ENCODE assay signal across 14 mouse cellular contexts in genomic region chr4:108059601-108060379, GRCm38 (mm10). TPM values are rescaled to one million over a fixed set of nuclear protein-coding genes. Genes with fewer than 3 reads are reported as not detected.
DNase-seq lines count a peak whose midpoint lies in the region; ATAC-seq and TF ChIP-seq lines count a peak whose summit lies in the region.
"Had no signal": no experiment of that assay in that cellular context is flagged by ENCODE, and none has a peak within 500 bp of the region (broad histone marks: within the 10 kb centered on the region; RNA-seq: fewer than 3 reads in every experiment).

No protein-coding gene starts in this region.

- no peak overlapping the region for H3K4me3 ChIP-seq in embryonic fibroblast, embryonic 13.5 days (ENCODE audit: insufficient read depth, low read length)
- H3K4me3 ChIP-seq in hindbrain, postnatal 0 days (ENCODE audit: low read length): no peak overlapping the region
- H3K4me3 ChIP-seq in neural tube, embryonic 13.5 days: no peak overlapping the region
- H3K4me3 ChIP-seq: heart, embryonic 15.5 days; megakaryocyte, embryonic 14.5 days had no signal

- intact Hi-C loops in left cerebral cortex, postnatal 10 days (cut with DNase I): no loop called here

- H3K36me3 ChIP-seq in hindbrain, postnatal 0 days (ENCODE audit: insufficient read depth, low read length): peaks cover 9% of the 10 kb centered on the region
- H3K36me3 ChIP-seq in neural tube, embryonic 13.5 days: peaks cover 66% of the 10 kb centered on the region

- H3K9ac ChIP-seq in hindbrain, postnatal 0 days (replicated peaks; ENCODE audit: low read length): no peak overlapping the region
- H3K9ac ChIP-seq in neural tube, embryonic 13.5 days: no peak overlapping the region
- H3K9ac ChIP-seq: heart, embryonic 15.5 days had no signal

- peak; percentile 24 for DNase-seq in left cerebral cortex, adult 11 months (ENCODE audit: low spot score)
- no peak for DNase-seq in left cerebral cortex, postnatal 10 days (ENCODE audit: extremely low spot score in 1 of 2, low spot score in 2 of 2)
- no peak for DNase-seq in hindbrain, postnatal 0 days (ENCODE audit: low spot score)
- DNase-seq in cerebellum, postnatal 36 days: no peak
- DNase-seq in gastrocnemius, adult 18-20 months (ENCODE audit: low spot score): no peak
- no peak for DNase-seq in cerebellum, adult 9-11 months
- DNase-seq: liver; thymus, adult 18-20 months had no signal

- TF ChIP-seq POLR2A in embryonic fibroblast, embryonic 13.5 days (IDR thresholded peaks at IDR 0.05; ENCODE audit: low read depth, low read length): no peak

- no peaks in the 10 kb centered on the region for H3K27me3 ChIP-seq in hindbrain, postnatal 0 days (ENCODE audit: insufficient read depth, low read length)
- H3K27me3 ChIP-seq in neural tube, embryonic 13.5 days: no peaks in the 10 kb centered on the region
- H3K27me3 ChIP-seq: heart, embryonic 15.5 days; megakaryocyte, embryonic 14.5 days had no signal

- ATAC-seq in hindbrain, postnatal 0 days: no peak
- ATAC-seq in neural tube, embryonic 13.5 days (ENCODE audit: low read depth): no peak
- ATAC-seq: CD4-positive, CD25-positive, alpha-beta regulatory T cell, adult 4 months had no signal

- 0 out of 2 replicates have a peak overlapping the region, but pooled peaks have one; percentile 90 for H3K27ac ChIP-seq in embryonic fibroblast, embryonic 13.5 days (ENCODE audit: insufficient read depth, low read length)
- H3K27ac ChIP-seq in hindbrain, postnatal 0 days: no peak overlapping the region
- H3K27ac ChIP-seq in neural tube, embryonic 13.5 days (replicated peaks): peak overlapping the region; percentile 54
- H3K27ac ChIP-seq: heart, embryonic 15.5 days; kidney, postnatal 0 days had no signal

- peaks cover 6% of the 10 kb centered on the region; the same call in 1 of the 2 replicates for H3K4me1 ChIP-seq in embryonic fibroblast, embryonic 13.5 days (ENCODE audit: control insufficient read depth, insufficient read depth, low read length)
- H3K4me1 ChIP-seq in hindbrain, postnatal 0 days (ENCODE audit: insufficient read depth, low read length): no peaks in the 10 kb centered on the region
- peaks cover 12% of the 10 kb centered on the region; the same call in 1 of the 2 replicates for H3K4me1 ChIP-seq in neural tube, embryonic 13.5 days (replicated peaks)

- WGBS in hindbrain, postnatal 0 days: 41% methylated on average over 19 of the region's 19 CpGs
- 45% methylated on average over 19 of the region's 19 CpGs for WGBS in neural tube, embryonic 13.5 days

- H3K9me3 ChIP-seq in hindbrain, postnatal 0 days (ENCODE audit: low read length): no peaks in the 10 kb centered on the region
- no peaks in the 10 kb centered on the region for H3K9me3 ChIP-seq in neural tube, embryonic 13.5 days
- H3K9me3 ChIP-seq: heart, embryonic 15.5 days; megakaryocyte, embryonic 14.5 days had no signal

- no peak for TF ChIP-seq CTCF in embryonic fibroblast, embryonic 13.5 days (IDR thresholded peaks at IDR 0.05; ENCODE audit: borderline replicate concordance, insufficient read depth, low read length)
- no peak for TF ChIP-seq CTCF in hindbrain, postnatal 0 days (IDR thresholded peaks at IDR 0.05; ENCODE audit: low read depth)

- H3K4me2 ChIP-seq in hindbrain, postnatal 0 days (ENCODE audit: low read depth, low read length): peak overlapping the region; percentile 3; the same call in 1 of the 2 replicates
- peak overlapping the region; percentile 17; the same call in 1 of the 2 replicates for H3K4me2 ChIP-seq in neural tube, embryonic 13.5 days
- H3K4me2 ChIP-seq: heart, embryonic 15.5 days had no signal

RNA-seq across cellular contexts. Expression of gene Podn, which starts 36.5 kb away (rescaled TPM):
- 1 to 10 TPM; 4.4 to 5.8 TPM for total RNA-seq in left cerebral cortex, postnatal 10 days (2021)
- polyA plus RNA-seq in embryonic fibroblast, embryonic 13.5 days (2011; ENCODE audit: insufficient read length, low read depth, missing spikeins): 58.8 and 134 TPM in 2 replicates
- total RNA-seq in hindbrain, postnatal 0 days (2014; rRNA removed): 2.5 and 4.0 TPM in 2 replicates
- polyA plus RNA-seq in hindbrain, postnatal 0 days (2015; fragmentation: Nextera tagmentation; extraction: Ambion mirVana): 0.74 and 1.2 TPM in 2 replicates
- 0.18 and 0.25 TPM in 2 replicates for polyA plus RNA-seq in neural tube, embryonic 13.5 days (2015; fragmentation: Nextera tagmentation; extraction: Ambion mirVana)
- total RNA-seq in gastrocnemius, adult 18-20 months (2021): 1 to 10 TPM; 8.0 to 9.5 TPM
- polyA plus RNA-seq: CD4-positive, CD25-positive, alpha-beta regulatory T cell, adult 4 months had no signal
